Mouse (Mus musculus) liver, embryonic 12.5 days (tissue): ENCODE results near the gene Rcc1. TPM values are rescaled to one million over a fixed set of nuclear protein-coding genes. Genes with fewer than 3 reads are reported as not detected.

Experiments used
- ATAC-seq: fragments of 200-750 bp; cut with Nextera tagmentation; 2 replicates; pipeline ENCODE4 v1.8.0; 2017; ENCODE audit warnings: moderate number of reproducible peaks, mild to moderate bottlenecking, moderate library complexity
- H3K27ac ChIP-seq: fragments of 300-500 bp; sonication (generic); 2 replicates; pipeline ENCODE4 v1.5.1; 2016; ENCODE audit warnings: mild to moderate bottlenecking
- H3K27me3 ChIP-seq: fragments of 300-500 bp; sonication (generic); replicated peaks from 2 replicates; pipeline ENCODE4 v1.6.1; 2016; ENCODE audit warnings: mild to moderate bottlenecking, moderate library complexity
- H3K36me3 ChIP-seq: fragments of 300-500 bp; sonication (generic); 2 replicates; pipeline ENCODE4 v1.6.1; 2016; ENCODE audit warnings: mild to moderate bottlenecking, moderate library complexity
- H3K4me1 ChIP-seq: fragments of 300-500 bp; sonication (generic); 2 replicates; pipeline ENCODE4 v1.6.1; 2016
- H3K4me2 ChIP-seq: fragments of 300-500 bp; sonication (generic); 2 replicates; pipeline ENCODE4 v1.6.1; 2016; ENCODE audit warnings: mild to moderate bottlenecking, moderate library complexity
- H3K4me3 ChIP-seq: fragments of 300-500 bp; sonication (generic); 2 replicates; pipeline ENCODE4 v1.5.1; 2016; ENCODE audit warnings: mild to moderate bottlenecking, moderate library complexity
- H3K9ac ChIP-seq: fragments of 300-500 bp; sonication (generic); 2 replicates; pipeline ENCODE4 v1.6.1; 2016; ENCODE audit warnings: mild to moderate bottlenecking, moderate library complexity
- H3K9me3 ChIP-seq: fragments of 300-500 bp; sonication (generic); replicated peaks from 2 replicates; pipeline ENCODE4 v1.6.1; 2016; ENCODE audit warnings: mild to moderate bottlenecking, moderate library complexity
- WGBS: fragments of 180-500 bp; shearing (Covaris S2); methylation state at CpG from one replicate; pipeline ENCODE4 v1.1.7; 2016; ENCODE audit not compliant: insufficient replicate concordance; 5-methylcytosine and 5-hydroxymethylcytosine counted together
- polyA plus RNA-seq: library from polyadenylated mRNA; unstranded; fragments of >200 nt; fragmentation: Nextera tagmentation; extraction: Ambion mirVana; gene quantifications from 2 replicates; pipeline ENCODE4 v1.2.1, GENCODE M21; 2016

Rcc1 gene
- polyA plus RNA-seq, 1 experiment from 2014 or later, result 102 TPM

- 93% methylated on average over 13 of the region's 13 CpGs for WGBS
- no peak overlapping the region for H3K4me3 ChIP-seq
- no peak overlapping the region for H3K4me2 ChIP-seq
- H3K36me3 ChIP-seq, result peaks cover 90% of the 10 kb centered on the region
- H3K4me1 ChIP-seq, result peaks cover 43% of the 10 kb centered on the region
- no peak for ATAC-seq
- no peak overlapping the region for H3K9ac ChIP-seq
- no peak overlapping the region for H3K27ac ChIP-seq
- H3K27me3 ChIP-seq, result no peaks in the 10 kb centered on the region
- H3K9me3 ChIP-seq, result no peaks in the 10 kb centered on the region
Observed at GRCm38 (mm10) chr4:132338943-132339342, 14.5 kb downstream of the Rcc1 start.

DNA sequence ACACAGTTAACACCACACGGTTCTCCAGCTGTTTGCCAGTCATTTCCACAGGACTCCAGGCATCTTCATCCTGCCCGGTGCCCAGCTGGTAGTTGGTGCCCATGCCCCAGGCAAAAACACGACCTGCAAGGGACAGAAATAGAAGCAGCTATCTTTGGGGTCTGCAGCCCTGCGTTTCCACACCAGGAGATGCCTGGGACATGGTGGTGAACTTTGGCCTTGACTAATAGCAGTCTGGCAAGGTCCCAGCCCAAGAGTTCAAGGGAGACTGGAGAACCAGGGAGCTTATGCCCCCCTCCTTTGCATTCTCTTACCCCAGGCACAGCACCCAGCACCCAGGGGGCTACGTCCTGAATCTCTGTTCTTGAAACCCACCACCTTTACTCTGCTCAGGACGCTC, 20.5 kb downstream of the Rcc1 start:
- peaks cover 29% of the 10 kb centered on the region for H3K4me1 ChIP-seq
- WGBS, result 77% methylated on average over 6 of the region's 6 CpGs
- H3K4me2 ChIP-seq, result no peak overlapping the region
- H3K27ac ChIP-seq, result peak overlapping the region; percentile 36; the same call in 1 of the 2 replicates
- no peak overlapping the region for H3K9ac ChIP-seq
- no peaks in the 10 kb centered on the region for H3K9me3 ChIP-seq
- peaks cover 73% of the 10 kb centered on the region for H3K36me3 ChIP-seq
- no peaks in the 10 kb centered on the region for H3K27me3 ChIP-seq
- no peak for ATAC-seq
- H3K4me3 ChIP-seq, result no peak overlapping the region

DNA sequence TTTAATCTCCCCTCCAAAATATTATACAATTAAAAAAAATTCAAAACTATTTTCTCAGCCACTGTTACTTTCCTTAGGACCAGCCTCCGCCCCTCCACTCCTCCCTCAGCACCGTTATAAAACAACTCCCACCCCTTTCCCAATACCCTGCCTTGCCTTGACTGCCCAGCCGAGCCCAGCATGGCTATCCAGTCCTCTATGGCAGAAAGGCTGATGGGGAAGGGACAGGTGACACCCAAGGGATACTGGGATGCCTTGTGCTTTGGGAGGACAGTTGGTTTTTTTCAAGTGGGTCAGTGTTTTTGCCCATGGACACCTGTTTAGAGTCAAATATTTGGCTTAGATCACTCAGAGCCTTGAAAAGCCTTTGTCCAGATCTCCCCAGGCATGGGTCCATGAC, 21.4 kb downstream of the Rcc1 start:
- peaks cover 33% of the 10 kb centered on the region for H3K4me1 ChIP-seq
- ATAC-seq, result no peak
- no peaks in the 10 kb centered on the region for H3K27me3 ChIP-seq
- H3K4me3 ChIP-seq, result no peak overlapping the region
- peaks cover 67% of the 10 kb centered on the region for H3K36me3 ChIP-seq
- no peaks in the 10 kb centered on the region for H3K9me3 ChIP-seq
- H3K4me2 ChIP-seq, result no peak overlapping the region
- no peak overlapping the region for H3K27ac ChIP-seq
- H3K9ac ChIP-seq, result no peak overlapping the region
- WGBS, result 82% methylated on average over 3 of the region's 3 CpGs

- Histone ChIP-seq H3K27me3 (no peaks in the 10 kb centered on the region), H3K9ac (peak overlapping the region; percentile 87), H3K27ac (peak overlapping the region; percentile 93; the same call in 1 of the 2 replicates), H3K9me3 (no peaks in the 10 kb centered on the region), H3K4me1 (peaks cover 24% of the 10 kb centered on the region), H3K36me3 (peaks cover 58% of the 10 kb centered on the region), H3K4me2 (peak overlapping the region; percentile 96), H3K4me3 (peak overlapping the region; percentile 75)
- WGBS, result 18% methylated on average over 10 of the region's 10 CpGs
- ATAC-seq, result no peak
Observed at GRCm38 (mm10) chr4:132329835-132330354, 23.5 kb downstream of the Rcc1 start.

- no peaks in the 10 kb centered on the region for H3K27me3 ChIP-seq
- peak within 1 kb of the TSS; percentile 96 for H3K4me2 ChIP-seq
- WGBS, result 1% methylated on average over 52 of the region's 52 CpGs
- ATAC-seq, result peak; percentile 96
- peak within 1 kb of the TSS; percentile 87 for H3K9ac ChIP-seq
- H3K27ac ChIP-seq, result peak within 1 kb of the TSS; percentile 93
- H3K4me1 ChIP-seq, result peaks cover 24% of the 10 kb centered on the region
- peaks cover 58% of the 10 kb centered on the region for H3K36me3 ChIP-seq
- no peaks in the 10 kb centered on the region for H3K9me3 ChIP-seq
- H3K4me3 ChIP-seq, result peak within 1 kb of the TSS; percentile 75
Observed at GRCm38 (mm10) chr4:132329115-132329834, 24.1 kb downstream of the Rcc1 start, which contains the start of gene Trnau1ap. Gene Trnau1ap, minus strand, starts transcription at chr4:132329538.

GRCm38 (mm10) chr4:132328391-132328982, 24.9 kb downstream of the Rcc1 start:
- WGBS, result 43% methylated on average over 14 of the region's 14 CpGs

DNA sequence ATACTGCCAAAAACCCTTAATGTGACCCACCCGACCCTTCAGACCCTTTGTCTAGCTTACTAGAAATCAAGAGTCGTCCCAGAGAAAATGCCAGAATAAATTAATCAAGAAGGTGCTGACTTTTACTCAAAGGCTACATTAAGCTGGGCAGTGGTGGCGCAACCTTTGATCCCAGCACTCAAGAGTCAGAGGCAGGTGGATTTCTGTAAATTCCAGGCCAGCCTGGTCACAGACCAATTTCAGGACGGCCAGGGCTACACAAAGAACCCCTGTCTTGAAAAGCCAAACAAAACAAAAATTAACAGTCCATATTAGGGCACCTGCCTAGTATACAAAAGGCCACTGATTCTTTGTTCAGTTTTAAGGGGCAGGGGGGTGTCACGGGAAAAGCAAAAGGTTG, 26.9 kb downstream of the Rcc1 start:
- Histone ChIP-seq H3K4me1 (peaks cover 21% of the 10 kb centered on the region), H3K9me3 (no peaks in the 10 kb centered on the region), H3K27ac (no peak overlapping the region), H3K4me2 (no peak overlapping the region), H3K27me3 (no peaks in the 10 kb centered on the region), H3K9ac (no peak overlapping the region), H3K36me3 (peaks cover 57% of the 10 kb centered on the region), H3K4me3 (no peak overlapping the region)
- 71% methylated on average over 5 of the region's 5 CpGs for WGBS
- ATAC-seq, result no peak

More at GRCm38 (mm10) chr4:132328391-132328982, 24.9 kb downstream of the Rcc1 start:
- H3K36me3 ChIP-seq, result peaks cover 58% of the 10 kb centered on the region
- no peak for ATAC-seq
- no peaks in the 10 kb centered on the region for H3K9me3 ChIP-seq
- H3K4me1 ChIP-seq, result peaks cover 24% of the 10 kb centered on the region
- peak overlapping the region; percentile 93 for H3K27ac ChIP-seq
- peak overlapping the region; percentile 75 for H3K4me3 ChIP-seq
- no peaks in the 10 kb centered on the region for H3K27me3 ChIP-seq
- H3K9ac ChIP-seq, result peak overlapping the region; percentile 87
- H3K4me2 ChIP-seq, result peak overlapping the region; percentile 96

DNA sequence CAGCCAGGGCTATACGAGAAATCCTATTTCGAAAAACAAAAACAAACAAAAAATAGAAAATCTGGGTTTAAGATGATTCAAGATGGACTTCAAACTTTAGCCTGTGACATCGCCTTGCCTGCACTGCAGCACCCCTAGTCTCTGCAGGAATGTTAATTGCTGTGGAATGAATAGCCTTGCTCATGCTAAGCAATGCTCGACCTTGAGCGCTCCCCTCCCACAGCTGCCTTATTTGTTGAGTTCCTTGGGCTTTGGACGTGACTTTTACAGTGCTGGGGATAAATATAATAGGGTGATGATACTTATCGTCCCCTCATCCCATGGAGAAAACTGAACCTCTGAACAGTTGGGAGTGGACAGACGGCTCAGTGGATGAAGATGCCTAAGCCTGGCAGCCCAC, 37.7 kb downstream of the Rcc1 start:
- 84% methylated on average over 8 of the region's 8 CpGs for WGBS
- no peak overlapping the region for H3K4me2 ChIP-seq
- no peak overlapping the region for H3K4me3 ChIP-seq
- peaks cover 2% of the 10 kb centered on the region; the same call in 1 of the 2 replicates for H3K4me1 ChIP-seq
- ATAC-seq, result no peak
- H3K27me3 ChIP-seq, result no peaks in the 10 kb centered on the region
- H3K36me3 ChIP-seq, result peaks cover 89% of the 10 kb centered on the region
- H3K9me3 ChIP-seq, result no peaks in the 10 kb centered on the region
- no peak overlapping the region for H3K9ac ChIP-seq
- no peak overlapping the region for H3K27ac ChIP-seq

DNA sequence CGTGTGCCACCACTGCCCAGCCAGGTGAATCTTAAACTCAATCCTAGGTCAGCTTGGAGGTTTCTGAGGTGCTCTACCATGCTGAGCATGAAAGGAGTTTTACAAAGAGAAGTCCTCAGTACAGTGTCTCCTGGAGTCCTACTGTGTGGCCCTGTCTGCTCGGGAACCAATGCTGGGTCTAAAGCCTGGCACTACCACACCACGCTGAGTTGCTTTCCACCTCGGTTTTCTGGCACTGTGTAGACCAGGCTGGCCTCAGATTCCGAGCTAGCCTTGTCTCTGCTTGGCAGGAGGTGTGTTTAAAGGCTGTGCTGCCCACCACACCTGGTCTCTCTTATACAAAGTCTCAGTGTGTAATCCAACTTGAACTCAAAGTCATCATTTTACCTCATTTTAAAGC, 40.8 kb downstream of the Rcc1 start:
- Histone ChIP-seq H3K4me2 (no peak overlapping the region), H3K4me3 (no peak overlapping the region), H3K27ac (peak overlapping the region; percentile 39; the same call in 1 of the 2 replicates), H3K9me3 (no peaks in the 10 kb centered on the region), H3K27me3 (no peaks in the 10 kb centered on the region), H3K36me3 (peaks cover 78% of the 10 kb centered on the region), H3K9ac (no peak overlapping the region), H3K4me1 (peaks cover 21% of the 10 kb centered on the region)
- no peak for ATAC-seq
- 77% methylated on average over 5 of the region's 5 CpGs for WGBS

DNA sequence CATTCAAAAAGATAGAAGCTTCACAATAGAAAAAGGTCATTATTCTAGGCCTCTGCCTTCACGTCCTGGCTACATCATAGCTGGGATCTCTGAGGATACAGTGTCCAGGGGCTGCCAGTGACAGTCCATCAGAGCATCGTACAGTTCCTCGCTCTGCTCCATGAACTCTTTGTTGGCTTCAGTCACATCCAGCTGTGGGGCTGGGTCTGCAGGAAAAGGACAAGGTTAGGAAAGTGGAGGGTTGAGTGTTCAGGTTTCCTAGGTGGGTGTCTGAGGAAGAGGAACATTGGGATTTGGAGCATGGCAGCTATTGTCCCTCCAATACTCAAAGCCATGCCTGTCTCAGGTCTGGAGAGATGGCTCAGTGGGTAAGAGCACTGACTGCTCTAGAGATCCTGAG, 41.6 kb downstream of the Rcc1 start:
- 0 out of 2 replicates have a peak, but pooled peaks have one; percentile 20 for ATAC-seq
- peak overlapping the region; percentile 47; the same call in 1 of the 2 replicates for H3K27ac ChIP-seq
- H3K36me3 ChIP-seq, result peaks cover 69% of the 10 kb centered on the region
- no peak overlapping the region for H3K4me2 ChIP-seq
- H3K4me1 ChIP-seq, result peaks cover 21% of the 10 kb centered on the region
- no peak overlapping the region for H3K9ac ChIP-seq
- H3K9me3 ChIP-seq, result no peaks in the 10 kb centered on the region
- H3K27me3 ChIP-seq, result no peaks in the 10 kb centered on the region
- WGBS, result 24% methylated on average over 3 of the region's 3 CpGs
- no peak overlapping the region for H3K4me3 ChIP-seq

DNA sequence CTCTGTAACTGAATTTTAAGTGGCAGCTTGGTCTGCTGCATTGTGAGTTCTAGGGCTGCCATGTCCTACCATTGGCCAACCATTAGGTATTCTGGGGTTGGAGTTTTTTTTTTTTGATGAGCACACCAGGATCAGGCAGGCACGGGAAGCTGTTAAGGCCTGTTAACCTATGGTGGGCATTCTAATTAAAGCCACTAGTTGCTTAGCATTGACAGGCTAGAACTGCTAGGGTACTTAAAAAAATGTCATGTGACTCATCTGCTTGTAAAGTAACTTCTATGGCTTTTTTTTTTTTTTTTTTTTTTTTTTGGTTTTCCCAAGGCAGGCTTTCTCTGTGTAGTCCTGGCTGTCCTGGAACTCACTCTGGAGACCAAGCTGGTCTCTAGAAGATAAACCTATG, 42.2 kb downstream of the Rcc1 start:
- no peak overlapping the region for H3K4me3 ChIP-seq
- no peak for ATAC-seq
- no peaks in the 10 kb centered on the region for H3K27me3 ChIP-seq
- peaks cover 64% of the 10 kb centered on the region for H3K36me3 ChIP-seq
- no peaks in the 10 kb centered on the region for H3K9me3 ChIP-seq
- peaks cover 21% of the 10 kb centered on the region for H3K4me1 ChIP-seq
- peak overlapping the region; percentile 92; the same call in 1 of the 2 replicates for H3K27ac ChIP-seq
- 20% methylated on average over 1 of the region's 1 CpGs for WGBS
- H3K9ac ChIP-seq, result no peak overlapping the region
- no peak overlapping the region for H3K4me2 ChIP-seq

DNA sequence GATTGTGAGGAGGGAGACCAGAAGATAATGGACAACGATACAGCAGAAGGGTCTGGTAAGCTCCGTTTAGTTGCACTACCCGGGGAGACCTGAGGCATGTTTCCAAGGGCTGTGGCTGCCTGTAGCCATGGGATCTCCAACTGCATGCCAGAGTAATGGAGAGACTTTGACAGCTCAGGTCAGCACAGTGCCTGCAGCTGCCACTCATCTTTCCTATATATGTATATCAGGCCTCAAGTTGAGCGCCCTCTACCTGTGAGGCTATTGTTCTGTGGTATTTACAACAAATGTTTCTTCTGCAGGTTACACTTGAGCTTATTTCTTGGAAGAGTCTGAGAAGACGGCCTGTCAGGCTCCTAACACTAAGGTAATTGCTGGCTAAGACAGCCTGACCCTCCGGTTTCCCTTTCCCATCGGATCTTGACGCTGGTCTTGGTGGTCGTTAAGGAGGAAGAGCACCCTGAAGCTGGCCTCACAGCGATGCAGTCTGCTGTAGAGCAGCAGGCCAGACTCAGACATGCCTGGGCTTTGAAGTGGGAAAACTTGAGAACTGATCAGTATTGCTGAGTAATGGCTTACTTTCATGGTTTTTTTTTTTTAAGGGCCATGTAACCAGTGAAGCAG, 43.4 kb downstream of the Rcc1 start:
- WGBS, result 14% methylated on average over 10 of the region's 10 CpGs
- peaks cover 32% of the 10 kb centered on the region for H3K4me1 ChIP-seq
- H3K4me2 ChIP-seq, result peak overlapping the region; percentile 86
- peak; percentile 42; the same call in 1 of the 2 replicates for ATAC-seq
- H3K9ac ChIP-seq, result peak overlapping the region; percentile 90
- H3K4me3 ChIP-seq, result peak overlapping the region; percentile 82
- no peaks in the 10 kb centered on the region for H3K27me3 ChIP-seq
- H3K36me3 ChIP-seq, result peaks cover 55% of the 10 kb centered on the region
- no peaks in the 10 kb centered on the region for H3K9me3 ChIP-seq
- peak overlapping the region; percentile 92 for H3K27ac ChIP-seq
